Mouse (Mus musculus): ENCODE measurements at regions not wholly inside any gene's neighbourhood (a gene's known extent, or its start where the extent isn't known, plus 50 kb on each side); places are given as distances from the start of the nearest gene placed in this dataset.
"Not testable (repeated sequence)": the region's sequence is repeated elsewhere in the genome, so short reads cannot be mapped to it uniquely, and the experiment has no call there.

- Histone ChIP-seq H3K4me1 (replicated peaks) (no peaks in the 10 kb centered on the region), H3K4me3 (no peak overlapping the region), H3K27ac (no peak overlapping the region), H3K27me3 (ENCODE audit: insufficient read depth, poor library complexity, severe bottlenecking) (no peaks in the 10 kb centered on the region), H3K9me3 (no peaks in the 10 kb centered on the region), H3K36me3 (no peaks in the 10 kb centered on the region)
- WGBS, result 96% methylated on average over 2 of the region's 2 CpGs
- no peak for DNase-seq (ENCODE audit: low spot score)
Measured at GRCm38 (mm10) chr13:5570386-5570785, 290.9 kb upstream of the Klf6 start.

- no peaks in the 10 kb centered on the region for H3K27me3 ChIP-seq (ENCODE audit: insufficient read depth, poor library complexity, severe bottlenecking)
- no peaks in the 10 kb centered on the region for H3K4me1 ChIP-seq (replicated peaks)
- 83% methylated on average over 5 of the region's 5 CpGs for WGBS
- no peak for DNase-seq (ENCODE audit: low spot score)
- H3K4me3 ChIP-seq, result no peak overlapping the region
- H3K27ac ChIP-seq, result no peak overlapping the region
- H3K9me3 ChIP-seq, result no peaks in the 10 kb centered on the region
- H3K36me3 ChIP-seq, result no peaks in the 10 kb centered on the region
Measured at GRCm38 (mm10) chr13:5576568-5576967, 284.7 kb upstream of the Klf6 start.

- H3K27me3 ChIP-seq (ENCODE audit: insufficient read depth, poor library complexity, severe bottlenecking), result not testable (repeated sequence)
Measured at GRCm38 (mm10) chr13:5583681-5584080, 277.6 kb upstream of the Klf6 start.

GRCm38 (mm10) chr13:5587196-5587595 lies 274.1 kb upstream of the Klf6 start:
- H3K27me3 ChIP-seq (ENCODE audit: insufficient read depth, poor library complexity, severe bottlenecking), result no peaks in the 10 kb centered on the region
- no peaks in the 10 kb centered on the region for H3K9me3 ChIP-seq
- no peak for DNase-seq (ENCODE audit: low spot score)
- H3K4me3 ChIP-seq, result no peak overlapping the region
- no peak overlapping the region for H3K27ac ChIP-seq
- H3K4me1 ChIP-seq (replicated peaks), result 0 out of 2 replicates have a peak, but pooled peaks cover 8% of the 10 kb centered on the region
- H3K36me3 ChIP-seq, result no peaks in the 10 kb centered on the region

More at GRCm38 (mm10) chr13:5583681-5584080, 277.6 kb upstream of the Klf6 start:
- WGBS, result 88% methylated on average over 7 of the region's 7 CpGs
- not testable (repeated sequence) for H3K4me1 ChIP-seq (replicated peaks); H3K27ac ChIP-seq; H3K9me3 ChIP-seq; DNase-seq (ENCODE audit: low spot score); H3K4me3 ChIP-seq; H3K36me3 ChIP-seq

GRCm38 (mm10) chr13:5591286-5591685 lies 270.0 kb upstream of the Klf6 start:
- WGBS, result 70% methylated on average over 2 of the region's 2 CpGs
- no peaks in the 10 kb centered on the region for H3K27me3 ChIP-seq (ENCODE audit: insufficient read depth, poor library complexity, severe bottlenecking)
- H3K9me3 ChIP-seq, result no peaks in the 10 kb centered on the region
- no peaks in the 10 kb centered on the region for H3K36me3 ChIP-seq
- no peak overlapping the region for H3K4me3 ChIP-seq
- H3K4me1 ChIP-seq (replicated peaks), result 0 out of 2 replicates have a peak, but pooled peaks cover 12% of the 10 kb centered on the region
- DNase-seq (ENCODE audit: low spot score), result no peak
- H3K27ac ChIP-seq, result no peak overlapping the region

GRCm38 (mm10) chr13:5591837-5592555 lies 269.3 kb upstream of the Klf6 start:
- H3K9me3 ChIP-seq, result no peaks in the 10 kb centered on the region
- no peak overlapping the region for H3K27ac ChIP-seq
- DNase-seq (ENCODE audit: low spot score), result no peak
- H3K4me3 ChIP-seq, result no peak overlapping the region
- no peaks in the 10 kb centered on the region for H3K27me3 ChIP-seq (ENCODE audit: insufficient read depth, poor library complexity, severe bottlenecking)
- 66% methylated on average over 4 of the region's 4 CpGs for WGBS
- H3K36me3 ChIP-seq, result no peaks in the 10 kb centered on the region
- 0 out of 2 replicates have a peak, but pooled peaks cover 12% of the 10 kb centered on the region for H3K4me1 ChIP-seq (replicated peaks)

GRCm38 (mm10) chr13:5592556-5593061 lies 268.7 kb upstream of the Klf6 start:
- Histone ChIP-seq H3K27ac (no peak overlapping the region), H3K4me3 (no peak overlapping the region), H3K9me3 (no peaks in the 10 kb centered on the region), H3K4me1 (replicated peaks) (0 out of 2 replicates have a peak, but pooled peaks cover 12% of the 10 kb centered on the region), H3K27me3 (ENCODE audit: insufficient read depth, poor library complexity, severe bottlenecking) (no peaks in the 10 kb centered on the region), H3K36me3 (no peaks in the 10 kb centered on the region)
- DNase-seq (ENCODE audit: low spot score), result no peak
- 63% methylated on average over 3 of the region's 3 CpGs for WGBS

- 84% methylated on average over 1 of the region's 1 CpGs for WGBS
- H3K27ac ChIP-seq, result no peak overlapping the region
- no peak for DNase-seq (ENCODE audit: low spot score)
- no peaks in the 10 kb centered on the region for H3K4me1 ChIP-seq (replicated peaks)
- H3K27me3 ChIP-seq (ENCODE audit: insufficient read depth, poor library complexity, severe bottlenecking), result no peaks in the 10 kb centered on the region
- H3K9me3 ChIP-seq, result no peaks in the 10 kb centered on the region
- no peaks in the 10 kb centered on the region for H3K36me3 ChIP-seq
- H3K4me3 ChIP-seq, result no peak overlapping the region
Measured at GRCm38 (mm10) chr13:5601648-5602047, 259.6 kb upstream of the Klf6 start.

GRCm38 (mm10) chr13:5603905-5604596 lies 257.2 kb upstream of the Klf6 start:
- H3K27ac ChIP-seq, result no peak overlapping the region
- DNase-seq (ENCODE audit: low spot score), result no peak
- no peaks in the 10 kb centered on the region for H3K9me3 ChIP-seq
- no peak overlapping the region for H3K4me3 ChIP-seq
- no peaks in the 10 kb centered on the region for H3K36me3 ChIP-seq
- 65% methylated on average over 5 of the region's 5 CpGs for WGBS
- no peaks in the 10 kb centered on the region for H3K27me3 ChIP-seq (ENCODE audit: insufficient read depth, poor library complexity, severe bottlenecking)
- H3K4me1 ChIP-seq (replicated peaks), result no peaks in the 10 kb centered on the region

- Histone ChIP-seq H3K36me3 (no peaks in the 10 kb centered on the region), H3K9me3 (no peaks in the 10 kb centered on the region), H3K27me3 (ENCODE audit: insufficient read depth, poor library complexity, severe bottlenecking) (no peaks in the 10 kb centered on the region), H3K4me1 (replicated peaks) (no peaks in the 10 kb centered on the region), H3K4me3 (no peak overlapping the region), H3K27ac (no peak overlapping the region)
- DNase-seq (ENCODE audit: low spot score), result no peak
Measured at GRCm38 (mm10) chr13:5605418-5605817, 255.9 kb upstream of the Klf6 start.

- Histone ChIP-seq H3K4me3 (no peak overlapping the region), H3K27me3 (ENCODE audit: insufficient read depth, poor library complexity, severe bottlenecking) (no peaks in the 10 kb centered on the region), H3K4me1 (replicated peaks) (no peaks in the 10 kb centered on the region), H3K9me3 (no peaks in the 10 kb centered on the region), H3K36me3 (no peaks in the 10 kb centered on the region), H3K27ac (no peak overlapping the region)
- no peak for DNase-seq (ENCODE audit: low spot score)
- WGBS, result 92% methylated on average over 4 of the region's 4 CpGs
Measured at GRCm38 (mm10) chr13:5607462-5607861, 253.8 kb upstream of the Klf6 start.

GRCm38 (mm10) chr13:5614186-5614737 lies 247.0 kb upstream of the Klf6 start:
- Histone ChIP-seq H3K27ac (no peak overlapping the region), H3K4me1 (replicated peaks) (no peaks in the 10 kb centered on the region), H3K4me3 (no peak overlapping the region), H3K27me3 (ENCODE audit: insufficient read depth, poor library complexity, severe bottlenecking) (no peaks in the 10 kb centered on the region), H3K9me3 (no peaks in the 10 kb centered on the region), H3K36me3 (no peaks in the 10 kb centered on the region)
- DNase-seq (ENCODE audit: low spot score), result no peak
- 82% methylated on average over 7 of the region's 7 CpGs for WGBS

GRCm38 (mm10) chr13:5614833-5615232 lies 246.4 kb upstream of the Klf6 start:
- WGBS, result 85% methylated on average over 5 of the region's 5 CpGs
- H3K4me1 ChIP-seq (replicated peaks), result no peaks in the 10 kb centered on the region
- H3K9me3 ChIP-seq, result no peaks in the 10 kb centered on the region
- no peak overlapping the region for H3K27ac ChIP-seq
- H3K27me3 ChIP-seq (ENCODE audit: insufficient read depth, poor library complexity, severe bottlenecking), result no peaks in the 10 kb centered on the region
- H3K36me3 ChIP-seq, result no peaks in the 10 kb centered on the region
- no peak overlapping the region for H3K4me3 ChIP-seq
- no peak for DNase-seq (ENCODE audit: low spot score)
